Mouse (Mus musculus) intestine, postnatal 0 days (tissue): Measurements from ENCODE around the gene Cwc27. TPM values are rescaled to one million over a fixed set of nuclear protein-coding genes. Genes with fewer than 3 reads are reported as not detected.

Experiments
- ATAC-seq: fragments of 200-750 bp; cut with Nextera tagmentation; 2 replicates; pipeline ENCODE4 v1.8.0; 2017; ENCODE audit warnings: mild to moderate bottlenecking, moderate TSS enrichment, moderate library complexity
- H3K27ac ChIP-seq: fragments of 300-500 bp; sonication (generic); 2 replicates; pipeline ENCODE4 v1.5.1; 2014; ENCODE audit warnings: mild to moderate bottlenecking, low read depth, low read length, moderate library complexity
- H3K27me3 ChIP-seq: fragments of 300-500 bp; sonication (generic); replicated peaks from 2 replicates; pipeline ENCODE4 v1.6.1; 2014; ENCODE audit warnings: low read length, mixed read lengths; ENCODE audit not compliant: control insufficient read depth, insufficient read depth
- H3K36me3 ChIP-seq: fragments of 300-500 bp; sonication (generic); 2 replicates; pipeline ENCODE4 v1.6.1; 2014; ENCODE audit warnings: mild to moderate bottlenecking, moderate library complexity; ENCODE audit not compliant: control insufficient read depth, insufficient read depth
- H3K4me1 ChIP-seq: fragments of 300-500 bp; sonication (generic); replicated peaks from 2 replicates; pipeline ENCODE4 v1.6.1; 2014; ENCODE audit warnings: antibody characterized with exemption, low read length, mixed read lengths; ENCODE audit not compliant: control insufficient read depth, insufficient read depth
- H3K4me2 ChIP-seq: fragments of 300-500 bp; sonication (generic); replicated peaks from 2 replicates; pipeline ENCODE4 v1.6.1; 2014; ENCODE audit warnings: low read depth, mild to moderate bottlenecking, moderate library complexity
- H3K4me3 ChIP-seq: fragments of 300-500 bp; sonication (generic); 2 replicates; pipeline ENCODE4 v1.5.1; 2014; ENCODE audit warnings: low read depth, low read length
- H3K9ac ChIP-seq: fragments of 300-500 bp; sonication (generic); 2 replicates; pipeline ENCODE4 v1.6.1; 2014; ENCODE audit warnings: mild to moderate bottlenecking, low read depth, low read length
- H3K9me3 ChIP-seq: fragments of 300-500 bp; sonication (generic); 2 replicates; pipeline ENCODE4 v1.6.1; 2016; ENCODE audit warnings: mixed run types; ENCODE audit not compliant: control insufficient read depth
- CTCF ChIP-seq: sonication (generic); IDR thresholded peaks from 2 replicates; pipeline ENCODE4 v1.5.1; 2016; ENCODE audit warnings: low read depth, mild to moderate bottlenecking, control low read depth, antibody characterized with exemption, moderate library complexity
- WGBS: fragments of 180-500 bp; shearing (Covaris S2); extraction: QIAGEN DNeasy Blood & Tissue Kit; methylation state at CpG from one replicate; pipeline ENCODE4 v1.1.7; 2014; 5-methylcytosine and 5-hydroxymethylcytosine counted together
- polyA plus RNA-seq: library from polyadenylated mRNA; unstranded; fragments of >200 nt; fragmentation: Nextera tagmentation; extraction: Ambion mirVana; gene quantifications from 2 replicates; pipeline ENCODE4 v1.2.1, GENCODE M21; 2015

Gene Cwc27
- polyA plus RNA-seq, 1 experiment from 2014 or later = 15.6 TPM

DNA sequence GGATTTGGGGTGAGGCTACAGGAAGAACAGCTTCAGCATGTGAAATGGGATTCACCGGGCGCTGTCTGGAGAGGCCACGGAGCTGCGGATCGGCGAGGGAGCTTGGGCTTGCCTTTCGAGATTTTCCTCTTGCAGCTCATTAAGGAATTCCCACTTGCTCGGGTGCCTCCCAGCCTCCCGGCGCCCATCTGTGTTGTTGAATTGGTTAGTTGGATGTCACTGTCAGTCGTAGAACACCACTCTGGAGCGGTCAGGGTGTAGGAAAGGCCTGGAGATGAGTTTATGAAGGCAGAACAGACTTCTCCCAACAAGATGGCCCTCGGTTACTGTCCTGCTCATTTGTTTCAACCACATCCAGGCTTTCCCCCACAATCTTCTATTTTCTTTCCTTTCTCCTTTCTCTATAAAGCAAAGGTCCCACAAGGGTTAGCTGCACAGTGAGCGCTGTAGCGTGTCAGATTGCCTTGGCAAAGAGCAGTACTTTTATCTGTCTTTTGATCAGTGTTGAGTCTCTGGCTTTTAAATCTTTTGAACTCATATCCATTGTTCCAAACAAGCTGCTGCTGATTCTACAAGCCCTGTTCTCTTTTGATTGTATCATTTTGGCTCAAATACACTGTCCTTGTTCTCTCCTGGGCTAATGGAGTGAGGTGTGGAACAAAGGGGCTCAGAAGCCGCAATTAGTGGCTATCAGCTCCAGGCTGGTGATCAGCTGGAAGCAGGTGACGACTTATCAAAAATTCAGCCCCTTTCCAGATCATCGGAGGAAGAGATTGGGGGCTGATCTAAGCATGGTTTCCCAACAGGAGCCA lies 200.7 kb downstream of the Cwc27 start:
- H3K9ac ChIP-seq = no peak overlapping the region
- H3K27ac ChIP-seq = no peak overlapping the region
- H3K4me1 ChIP-seq = no peaks in the 10 kb centered on the region
- H3K36me3 ChIP-seq = no peaks in the 10 kb centered on the region
- TF ChIP-seq CTCF = no peak
- H3K4me2 ChIP-seq = no peak overlapping the region
- H3K9me3 ChIP-seq = no peaks in the 10 kb centered on the region
- ATAC-seq = no peak
- H3K27me3 ChIP-seq = no peaks in the 10 kb centered on the region
- H3K4me3 ChIP-seq = no peak overlapping the region
- WGBS = 92% methylated on average over 18 of the region's 18 CpGs

DNA sequence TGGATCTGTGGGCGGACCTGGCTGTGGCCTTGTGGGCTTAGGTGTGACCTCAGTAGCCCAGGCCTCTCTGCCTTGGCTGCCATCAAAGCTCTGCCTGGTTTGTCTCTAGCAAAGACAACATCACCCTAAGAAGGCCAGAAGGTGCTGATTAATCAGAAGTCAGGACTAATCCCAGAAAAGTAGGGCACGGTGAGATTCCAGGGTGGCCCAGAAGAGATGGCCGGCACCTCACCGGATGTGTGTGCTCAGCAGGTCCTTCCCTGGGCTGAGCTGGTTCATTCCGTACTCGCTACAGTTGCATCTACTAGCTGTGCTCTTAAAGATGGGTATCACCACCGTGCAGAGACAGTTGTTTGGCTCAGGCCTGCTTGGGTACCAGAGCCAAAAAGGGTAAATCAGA lies 201.8 kb downstream of the Cwc27 start:
- WGBS = 90% methylated on average over 7 of the region's 7 CpGs
- ATAC-seq = no peak
- Histone ChIP-seq H3K4me3 (no peak overlapping the region), H3K36me3 (no peaks in the 10 kb centered on the region), H3K4me1 (no peaks in the 10 kb centered on the region), H3K27ac (no peak overlapping the region), H3K9ac (no peak overlapping the region), H3K4me2 (no peak overlapping the region), H3K27me3 (no peaks in the 10 kb centered on the region), H3K9me3 (no peaks in the 10 kb centered on the region)
- no peak for TF ChIP-seq CTCF

DNA sequence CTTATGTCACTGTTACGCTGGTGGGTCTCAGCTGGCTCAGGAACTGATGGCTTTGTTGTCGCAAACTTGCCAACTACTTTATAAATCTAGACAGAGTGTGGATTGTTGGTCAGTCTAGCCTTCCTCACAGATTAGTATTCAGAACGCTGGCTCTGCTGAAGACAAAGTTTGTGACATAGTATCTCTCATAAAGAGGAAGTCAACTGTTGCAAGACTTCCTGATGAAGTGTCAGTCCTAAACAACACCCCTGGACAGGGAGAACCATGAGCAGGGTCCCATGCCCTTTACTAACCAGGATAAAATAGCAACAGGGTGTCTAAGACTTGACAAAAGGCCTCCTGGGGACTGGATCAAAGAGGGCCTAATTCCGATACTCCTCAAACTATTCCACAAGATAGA lies 205.6 kb downstream of the Cwc27 start:
- no peak for ATAC-seq
- TF ChIP-seq CTCF = no peak
- Histone ChIP-seq H3K27ac (no peak overlapping the region), H3K4me1 (no peaks in the 10 kb centered on the region), H3K9me3 (no peaks in the 10 kb centered on the region), H3K27me3 (no peaks in the 10 kb centered on the region), H3K4me2 (no peak overlapping the region), H3K9ac (no peak overlapping the region), H3K4me3 (no peak overlapping the region), H3K36me3 (no peaks in the 10 kb centered on the region)
- 93% methylated on average over 4 of the region's 4 CpGs for WGBS

DNA sequence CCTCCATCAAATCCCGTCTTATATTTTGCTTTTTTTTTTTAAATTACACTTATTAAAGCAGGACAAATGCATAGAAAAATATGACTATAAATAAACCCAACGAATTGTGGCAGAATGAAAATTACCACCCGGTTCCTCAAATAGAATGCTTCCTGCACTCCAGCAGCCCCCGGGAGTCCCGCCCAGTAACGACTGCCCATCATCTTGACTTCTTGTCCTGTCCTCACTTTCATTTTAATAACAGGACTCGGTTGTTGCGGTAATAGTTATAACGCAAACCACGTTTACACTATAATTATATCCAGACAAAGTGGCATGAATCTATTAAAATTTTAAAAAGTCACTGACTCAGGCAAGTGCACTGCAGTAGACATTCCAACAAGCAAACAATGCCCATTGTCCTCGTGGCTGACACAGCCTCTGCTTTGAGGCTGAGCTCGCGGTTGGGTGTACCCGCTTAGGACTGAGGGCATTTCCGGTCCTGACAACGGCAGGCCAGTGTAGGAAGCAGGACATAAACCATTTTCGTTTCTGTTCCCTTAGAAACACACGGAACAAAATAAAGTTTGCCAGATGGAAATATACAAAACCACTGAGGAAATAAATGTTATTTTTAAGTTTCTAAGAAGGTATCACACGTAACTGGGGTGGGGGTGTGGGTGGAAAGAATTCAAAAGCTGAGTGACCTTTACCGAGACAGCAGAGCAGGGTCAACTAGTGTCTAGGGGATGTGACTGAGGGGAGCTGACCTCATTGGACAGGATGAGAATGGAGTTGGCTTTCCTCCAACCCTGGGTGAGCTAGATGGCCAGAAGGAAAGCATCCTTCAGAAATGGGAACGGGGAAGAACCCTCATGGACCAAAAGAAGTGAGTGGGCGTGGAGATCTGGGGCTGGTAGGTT lies 206.5 kb downstream of the Cwc27 start:
- no peak for ATAC-seq
- TF ChIP-seq CTCF = no peak
- H3K4me2 ChIP-seq = 0 out of 2 replicates have a peak overlapping the region, but pooled peaks have one; percentile 24
- H3K27me3 ChIP-seq = no peaks in the 10 kb centered on the region
- H3K4me3 ChIP-seq = no peak overlapping the region
- no peaks in the 10 kb centered on the region for H3K9me3 ChIP-seq
- H3K9ac ChIP-seq = no peak overlapping the region
- H3K4me1 ChIP-seq = no peaks in the 10 kb centered on the region
- H3K27ac ChIP-seq = no peak overlapping the region
- H3K36me3 ChIP-seq = no peaks in the 10 kb centered on the region
- WGBS = 77% methylated on average over 22 of the region's 22 CpGs

DNA sequence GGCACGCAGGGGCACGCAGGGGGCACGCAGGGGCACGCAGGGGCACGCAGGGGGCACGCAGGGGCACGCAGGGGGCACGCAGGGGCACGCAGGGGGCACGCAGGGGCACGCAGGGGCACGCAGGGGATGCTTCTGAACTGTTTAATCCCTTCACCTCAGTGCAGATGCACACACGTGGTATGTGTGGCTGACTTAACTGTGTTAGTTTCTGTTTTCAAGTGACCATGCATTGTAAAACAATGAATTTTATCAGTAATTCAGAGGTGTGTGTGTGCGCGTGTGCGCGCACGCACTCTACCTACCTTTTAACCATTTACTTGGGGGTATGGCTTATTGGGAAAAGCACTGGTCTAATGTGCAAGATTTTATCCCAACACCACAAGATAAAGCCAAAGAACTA lies 208.4 kb downstream of the Cwc27 start:
- TF ChIP-seq CTCF = no peak
- Histone ChIP-seq H3K9ac (no peak overlapping the region), H3K9me3 (no peaks in the 10 kb centered on the region), H3K27ac (no peak overlapping the region), H3K36me3 (no peaks in the 10 kb centered on the region), H3K4me1 (no peaks in the 10 kb centered on the region), H3K4me2 (peak overlapping the region; percentile 45), H3K4me3 (no peak overlapping the region), H3K27me3 (no peaks in the 10 kb centered on the region)
- peak; percentile 82 for ATAC-seq
- 49% methylated on average over 18 of the region's 18 CpGs for WGBS

DNA sequence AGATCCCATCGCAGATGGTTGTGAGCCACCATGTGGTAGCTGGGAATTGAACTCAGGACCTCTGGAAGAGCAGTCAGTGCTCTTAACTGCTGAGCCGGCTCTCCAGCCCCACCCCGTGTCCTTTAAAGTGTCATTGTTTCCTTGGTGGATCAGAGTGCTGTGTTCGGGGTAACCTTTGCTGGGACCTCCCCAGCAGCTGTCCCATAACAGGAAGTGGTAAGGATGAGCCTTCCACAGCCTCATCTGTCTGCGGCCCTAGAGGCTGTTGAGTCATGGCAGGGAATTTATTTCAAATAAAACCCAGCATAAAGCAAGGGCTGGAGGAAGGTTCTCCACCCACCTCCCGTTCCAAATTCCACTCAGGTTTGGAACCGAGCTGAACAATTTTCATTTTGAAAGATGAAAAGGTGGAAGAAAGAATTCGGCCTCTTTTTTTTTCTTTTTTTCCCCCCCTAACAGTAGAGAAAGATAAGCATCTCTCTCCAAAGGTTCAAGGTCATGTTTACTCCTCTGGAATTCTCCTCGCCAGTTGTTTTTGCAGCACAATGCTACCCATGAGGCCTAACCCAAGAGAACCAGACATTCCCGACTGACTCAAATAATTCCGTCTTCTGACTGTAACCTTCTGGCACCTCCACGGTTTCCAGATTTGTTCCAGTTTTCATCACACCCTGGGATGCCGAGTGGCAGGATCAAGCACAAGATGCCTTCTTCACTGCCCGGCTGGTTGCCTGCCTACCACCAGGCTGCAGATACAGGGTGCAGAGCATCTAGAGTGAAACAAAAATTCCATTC lies 210.0 kb downstream of the Cwc27 start:
- no peak for ATAC-seq
- Histone ChIP-seq H3K27me3 (no peaks in the 10 kb centered on the region), H3K27ac (no peak overlapping the region), H3K36me3 (no peaks in the 10 kb centered on the region), H3K4me2 (no peak overlapping the region), H3K9ac (no peak overlapping the region), H3K9me3 (no peaks in the 10 kb centered on the region), H3K4me3 (no peak overlapping the region), H3K4me1 (no peaks in the 10 kb centered on the region)
- WGBS = 67% methylated on average over 14 of the region's 14 CpGs
- TF ChIP-seq CTCF = no peak
